Mouse (Mus musculus) cortical plate, adult 2 months (tissue): ENCODE results near the gene Snx1.

Source experiments
- CTCF ChIP-seq: fragments of 200-500 bp; IDR thresholded peaks from 2 replicates; pipeline ENCODE4 v1.5.1; 2011; ENCODE audit warnings: mild to moderate bottlenecking, control low read depth, low read length; ENCODE audit not compliant: insufficient read depth; ENCODE audit errors: extremely low read depth
- POLR2A ChIP-seq: fragments of 200-500 bp; IDR thresholded peaks from 2 replicates; pipeline ENCODE4 v1.6.1; 2011; ENCODE audit warnings: mild to moderate bottlenecking, low read length, control low read depth; ENCODE audit not compliant: insufficient read depth; ENCODE audit errors: extremely low read depth

GRCm38 (mm10) chr9:66105168-66105567 lies 21.2 kb downstream of the Snx1 start:
- no peak for TF ChIP-seq POLR2A
- TF ChIP-seq CTCF: no peak
